Comparison of ENCODE assay signal across 8 mouse cellular contexts in genomic region chr17:47501946-47502706, GRCm38 (mm10). TPM values are rescaled to one million over a fixed set of nuclear protein-coding genes. Genes with fewer than 3 reads are reported as not detected.
A peak's percentile ranks its signal among the peaks of the same experiment; 100 is the strongest.
DNase-seq lines count a peak whose midpoint lies in the region; ATAC-seq lines count a peak whose summit lies in the region.

Gene Taf8 (minus strand): TSS chr17:47502292.

- H3K4me1 ChIP-seq in heart, embryonic 14.5 days (ENCODE audit: control insufficient read depth in 2 of 2, insufficient read depth in 2 of 2, low read length in 2 of 2) = peaks cover 17 to 19% of the 10 kb centered on the region in 2 experiments
- H3K4me1 ChIP-seq in liver, embryonic 13.5 days (replicated peaks) = peaks cover 55% of the 10 kb centered on the region
- peaks cover 25% of the 10 kb centered on the region for H3K4me1 ChIP-seq in stomach, embryonic 16.5 days (ENCODE audit: control insufficient read depth, insufficient read depth, low read length)

- DNase-seq in c-Kit-negative CD71-positive TER-119-positive erythroid progenitor cells, embryonic 14.5 days (ENCODE audit: low read depth, low spot score) = peak; percentile 87
- peak; percentile 90 for DNase-seq in fibroblast of lung, adult 2 months (ENCODE audit: low read depth)
- peak; percentile 95 for DNase-seq in kidney, postnatal 14 days
- DNase-seq in liver, embryonic 13.5 days = peak; percentile 90
- peak; percentile 98 for DNase-seq in neural tube, embryonic 10.5 days (ENCODE audit: extremely low spot score, low spot score)

- H3K27me3 ChIP-seq in heart, embryonic 14.5 days (ENCODE audit: control insufficient read depth, insufficient read depth, low read length) = no peaks in the 10 kb centered on the region
- no peaks in the 10 kb centered on the region for H3K27me3 ChIP-seq in liver, embryonic 13.5 days
- no peaks in the 10 kb centered on the region for H3K27me3 ChIP-seq in stomach, embryonic 16.5 days (ENCODE audit: control insufficient read depth, insufficient read depth, low read length)

- H3K9me3 ChIP-seq in heart, embryonic 14.5 days (ENCODE audit: control insufficient read depth, low read length) = no peaks in the 10 kb centered on the region
- no peaks in the 10 kb centered on the region for H3K9me3 ChIP-seq in liver, embryonic 13.5 days (replicated peaks)
- no peaks in the 10 kb centered on the region for H3K9me3 ChIP-seq in stomach, embryonic 16.5 days (replicated peaks; ENCODE audit: control insufficient read depth, low read length)

- peaks cover 37% of the 10 kb centered on the region for H3K36me3 ChIP-seq in heart, embryonic 14.5 days (ENCODE audit: control insufficient read depth, insufficient read depth, low read length)
- H3K36me3 ChIP-seq in liver, embryonic 13.5 days = peaks cover 36% of the 10 kb centered on the region
- H3K36me3 ChIP-seq in stomach, embryonic 16.5 days (ENCODE audit: control insufficient read depth, insufficient read depth, low read length) = peaks cover 21% of the 10 kb centered on the region

- peak within 1 kb of the TSS; percentile 73 to 85 for H3K4me3 ChIP-seq in heart, embryonic 14.5 days (ENCODE audit: control insufficient read depth in 1 of 2, insufficient read depth in 1 of 2, low read depth in 1 of 2, low read length in 2 of 2)
- peak within 1 kb of the TSS; percentile 75 for H3K4me3 ChIP-seq in liver, embryonic 13.5 days (replicated peaks)
- H3K4me3 ChIP-seq in stomach, embryonic 16.5 days (replicated peaks; ENCODE audit: low read length) = peak within 1 kb of the TSS; percentile 83

- peak within 1 kb of the TSS; percentile 89 for H3K9ac ChIP-seq in heart, embryonic 14.5 days (ENCODE audit: low read length)
- H3K9ac ChIP-seq in liver, embryonic 13.5 days = peak within 1 kb of the TSS; percentile 81
- peak within 1 kb of the TSS; percentile 88 for H3K9ac ChIP-seq in stomach, embryonic 16.5 days (ENCODE audit: low read length)

- WGBS in heart, embryonic 14.5 days = 3% methylated on average over 40 of the region's 40 CpGs
- WGBS in liver, embryonic 13.5 days (ENCODE audit: insufficient replicate concordance) = 2% methylated on average over 40 of the region's 40 CpGs
- 2% methylated on average over 40 of the region's 40 CpGs for WGBS in stomach, embryonic 16.5 days

- H3K4me2 ChIP-seq in heart, embryonic 14.5 days (ENCODE audit: low read length) = peak within 1 kb of the TSS; percentile 93
- peak within 1 kb of the TSS; percentile 82 for H3K4me2 ChIP-seq in liver, embryonic 13.5 days
- peak within 1 kb of the TSS; percentile 95 for H3K4me2 ChIP-seq in stomach, embryonic 16.5 days (ENCODE audit: low read depth, low read length)

- peak; percentile 84 for ATAC-seq in CD4-positive, CD25-positive, alpha-beta regulatory T cell, adult 4 months
- peak; percentile 89 for ATAC-seq in heart, embryonic 14.5 days (ENCODE audit: insufficient number of reproducible peaks, insufficient read depth, low FRiP score, low read depth)
- peak; percentile 91 for ATAC-seq in liver, embryonic 13.5 days (ENCODE audit: low read depth)
- peak; percentile 95 for ATAC-seq in stomach, embryonic 16.5 days (ENCODE audit: insufficient read depth, low FRiP score)

- H3K27ac ChIP-seq in heart, embryonic 14.5 days (replicated peaks in 1 of 2; ENCODE audit: control insufficient read depth in 1 of 2, insufficient read depth in 1 of 2, low read depth in 2 of 2, low read length in 2 of 2) = peak within 1 kb of the TSS; percentile 68 to 82
- H3K27ac ChIP-seq in liver, embryonic 13.5 days = peak within 1 kb of the TSS; percentile 86
- H3K27ac ChIP-seq in stomach, embryonic 16.5 days (ENCODE audit: low read length) = peak within 1 kb of the TSS; percentile 83

RNA-seq across cellular contexts. Expression of gene Taf8, which starts in this region (rescaled TPM):
- 10 to 100 TPM; 61.1 to 95.4 TPM for polyA plus RNA-seq in CD4-positive, CD25-positive, alpha-beta regulatory T cell, adult 4 months (2017; shearing (Covaris generic))
- 16.2 and 16.8 TPM in 2 replicates for polyA plus RNA-seq in heart, embryonic 14.5 days (2014; fragmentation: Nextera tagmentation; extraction: Ambion mirVana)
- polyA plus RNA-seq in liver, embryonic 13.5 days (2015; fragmentation: Nextera tagmentation; extraction: Ambion mirVana) = 14.4 and 14.5 TPM in 2 replicates
- polyA plus RNA-seq in stomach, embryonic 16.5 days (2015; fragmentation: Nextera tagmentation; extraction: Ambion mirVana) = 25.7 and 27.3 TPM in 2 replicates

Comparison
In these comparisons a context has a peak if more than half of its experiments do, and no peak if none do; other contexts are left out.
1. Peak in every context shown above with its lines: DNase-seq, ATAC-seq, H3K4me3 ChIP-seq and H3K27ac ChIP-seq.